ENCODE assay signal across 8 mouse cellular contexts in genomic region chr2:109693178-109694115, GRCm38 (mm10). TPM values are rescaled to one million over a fixed set of nuclear protein-coding genes. Genes with fewer than 3 reads are reported as not detected.
DNase-seq lines count a peak whose midpoint lies in the region; ATAC-seq and TF ChIP-seq lines count a peak whose summit lies in the region.

No protein-coding gene starts in this region.

- H3K9ac ChIP-seq in kidney, embryonic 14.5 days (ENCODE audit: low read depth, low read length): peak overlapping the region; percentile 28; the same call in 1 of the 2 replicates
- no peak overlapping the region for H3K9ac ChIP-seq in liver, embryonic 15.5 days
- H3K9ac ChIP-seq in neural tube, embryonic 14.5 days (replicated peaks; ENCODE audit: low read depth, low read length): peak overlapping the region; percentile 59

- TF ChIP-seq CTCF in cortical plate, adult 2 months (IDR thresholded peaks at IDR 0.05; ENCODE audit: extremely low read depth, insufficient read depth, low read length): no peak

- under 1% methylated on average over 67 of the region's 67 CpGs for WGBS in heart, embryonic 10.5 days
- under 1% methylated on average over 67 of the region's 67 CpGs for WGBS in kidney, embryonic 14.5 days
- WGBS in liver, embryonic 15.5 days (ENCODE audit: insufficient replicate concordance): under 1% methylated on average over 67 of the region's 67 CpGs
- under 1% methylated on average over 67 of the region's 67 CpGs for WGBS in neural tube, embryonic 14.5 days

- no peaks in the 10 kb centered on the region for H3K9me3 ChIP-seq in heart, embryonic 10.5 days
- H3K9me3 ChIP-seq in kidney, embryonic 14.5 days (ENCODE audit: control insufficient read depth, low read length): no peaks in the 10 kb centered on the region
- H3K9me3 ChIP-seq in liver, embryonic 15.5 days (replicated peaks): no peaks in the 10 kb centered on the region
- no peaks in the 10 kb centered on the region for H3K9me3 ChIP-seq in neural tube, embryonic 14.5 days (ENCODE audit: control insufficient read depth, low read length)

- H3K4me1 ChIP-seq in cortical plate, adult 2 months (ENCODE audit: control insufficient read depth, insufficient read depth, low read length): no peaks in the 10 kb centered on the region
- peaks cover 28% of the 10 kb centered on the region for H3K4me1 ChIP-seq in heart, embryonic 10.5 days
- no peaks in the 10 kb centered on the region; the same call in 1 of the 2 replicates for H3K4me1 ChIP-seq in kidney, embryonic 14.5 days (ENCODE audit: control insufficient read depth, insufficient read depth, low read length)
- no peaks in the 10 kb centered on the region for H3K4me1 ChIP-seq in liver, embryonic 15.5 days (replicated peaks)
- 0 out of 2 replicates have a peak, but pooled peaks cover 3% of the 10 kb centered on the region for H3K4me1 ChIP-seq in neural tube, embryonic 14.5 days (ENCODE audit: control insufficient read depth, insufficient read depth, low read length)

- H3K4me2 ChIP-seq in kidney, embryonic 14.5 days (replicated peaks; ENCODE audit: low read depth, low read length): peak overlapping the region; percentile 75
- peak overlapping the region; percentile 61 for H3K4me2 ChIP-seq in liver, embryonic 15.5 days
- H3K4me2 ChIP-seq in neural tube, embryonic 14.5 days (ENCODE audit: low read depth, low read length): peak overlapping the region; percentile 79

- peak; percentile 51 to 56 for DNase-seq in left cerebral cortex, postnatal 25 days (ENCODE audit: low spot score in 2 of 2)
- no peak for DNase-seq in left cerebral cortex, adult 8-10 months (ENCODE audit: low spot score in 2 of 2)
- peak; percentile 78 for DNase-seq in heart, embryonic 10.5 days (ENCODE audit: low spot score)
- no peak for DNase-seq in spleen, postnatal 4 days (ENCODE audit: low spot score in 2 of 2)

- no peaks in the 10 kb centered on the region for H3K36me3 ChIP-seq in heart, embryonic 10.5 days
- no peaks in the 10 kb centered on the region for H3K36me3 ChIP-seq in kidney, embryonic 14.5 days (ENCODE audit: control insufficient read depth, insufficient read depth, low read length)
- no peaks in the 10 kb centered on the region for H3K36me3 ChIP-seq in liver, embryonic 15.5 days (replicated peaks)
- H3K36me3 ChIP-seq in neural tube, embryonic 14.5 days (ENCODE audit: control insufficient read depth, insufficient read depth, low read length): no peaks in the 10 kb centered on the region

- ATAC-seq in kidney, embryonic 14.5 days (ENCODE audit: low FRiP score, low TSS enrichment): peak; percentile 73
- 0 out of 2 replicates have a peak, but pooled peaks have one; percentile 18 for ATAC-seq in liver, embryonic 15.5 days (ENCODE audit: insufficient read depth)
- peak; percentile 79 for ATAC-seq in neural tube, embryonic 14.5 days (ENCODE audit: low read depth)

- H3K4me3 ChIP-seq in cortical plate, adult 2 months (ENCODE audit: insufficient read depth, low read length): peak overlapping the region; percentile 49
- H3K4me3 ChIP-seq in heart, embryonic 10.5 days: peak overlapping the region; percentile 66
- H3K4me3 ChIP-seq in kidney, embryonic 14.5 days (ENCODE audit: low read length): peak overlapping the region; percentile 46
- H3K4me3 ChIP-seq in liver, embryonic 15.5 days (replicated peaks): peak overlapping the region; percentile 40
- peak overlapping the region; percentile 55 for H3K4me3 ChIP-seq in neural tube, embryonic 14.5 days (ENCODE audit: low read depth, low read length)

- H3K27ac ChIP-seq in cortical plate, adult 2 months (ENCODE audit: insufficient read depth, low read length): no peak overlapping the region
- H3K27ac ChIP-seq in heart, embryonic 10.5 days: peak overlapping the region; percentile 66
- H3K27ac ChIP-seq in kidney, embryonic 14.5 days (ENCODE audit: low read depth, low read length): no peak overlapping the region
- no peak overlapping the region for H3K27ac ChIP-seq in liver, embryonic 15.5 days (replicated peaks)
- H3K27ac ChIP-seq in neural tube, embryonic 14.5 days (ENCODE audit: low read depth, low read length): no peak overlapping the region

- intact Hi-C loops in left cerebral cortex, postnatal 25 days (cut with DNase I): loop anchor here (2.0 to 10.0 kb wide), 5 partner anchors 817 to 1725 kb away; no protein-coding TSS in a partner anchor

- TF ChIP-seq POLR2A in cortical plate, adult 2 months (IDR thresholded peaks at IDR 0.05; ENCODE audit: extremely low read depth, insufficient read depth, low read length): no peak

- H3K27me3 ChIP-seq in heart, embryonic 10.5 days (ENCODE audit: insufficient read depth, poor library complexity, severe bottlenecking): peaks cover 40% of the 10 kb centered on the region
- H3K27me3 ChIP-seq in kidney, embryonic 14.5 days (ENCODE audit: control insufficient read depth, insufficient read depth, low read length): peaks cover 43% of the 10 kb centered on the region
- H3K27me3 ChIP-seq in liver, embryonic 15.5 days: peaks cover 40% of the 10 kb centered on the region
- H3K27me3 ChIP-seq in neural tube, embryonic 14.5 days (ENCODE audit: control insufficient read depth, insufficient read depth, low read length): peaks cover 6% of the 10 kb centered on the region; the same call in 1 of the 2 replicates

RNA-seq across cellular contexts. Expression of gene Bdnf, which starts 18.9 kb away (rescaled TPM):
- total RNA-seq in left cerebral cortex, postnatal 25 days (2021): 10 to 100 TPM; 28.5 to 35.0 TPM
- total RNA-seq in left cerebral cortex, adult 8-10 months (2022): 10 to 100 TPM; 15.1 to 16.9 (median 16.5) TPM
- 10.3 and 11.1 TPM in 2 replicates for polyA plus RNA-seq in cortical plate, adult 2 months (2012; rRNA removed)
- polyA plus RNA-seq in heart, embryonic 10.5 days (2016; fragmentation: Nextera tagmentation; extraction: Ambion mirVana): 0.97 and 2.2 TPM in 2 replicates
- 0.67 and 0.79 TPM in 2 replicates for polyA plus RNA-seq in kidney, embryonic 14.5 days (2014; fragmentation: Nextera tagmentation; extraction: Ambion mirVana)
- 0.09 and 0.10 TPM in 2 replicates for polyA plus RNA-seq in liver, embryonic 15.5 days (2015; fragmentation: Nextera tagmentation; extraction: Ambion mirVana)
- 5.0 and 5.7 TPM in 2 replicates for polyA plus RNA-seq in neural tube, embryonic 14.5 days (2014; fragmentation: Nextera tagmentation; extraction: Ambion mirVana)

Comparison
In these comparisons a context has a peak if more than half of its experiments do, and no peak if none do; other contexts are left out.
1. DNase-seq: peak in left cerebral cortex, postnatal 25 days (2 of 2) and heart, embryonic 10.5 days (single experiment); none in left cerebral cortex, adult 8-10 months (0 of 2) and spleen, postnatal 4 days (0 of 2).
2. ATAC-seq: peak in every context shown above with its lines; median percentile 79 in neural tube, embryonic 14.5 days; 73 in kidney, embryonic 14.5 days; 18 in liver, embryonic 15.5 days.
3. Peak in every context shown above with its lines, with median percentiles within 50 percentile points of each other: H3K4me3 ChIP-seq and H3K4me2 ChIP-seq.